Mouse (Mus musculus) left cerebral cortex, adult 18-20 months (tissue): ENCODE data around the gene Inhba. TPM values are rescaled to one million over a fixed set of nuclear protein-coding genes. Genes with fewer than 3 reads are reported as not detected.

ENCODE experiments used
- DNase-seq, 2 experiments: peaks; one replicate each; pipeline ENCODE4 v3.0.0; 2021 to 2022; ENCODE audit warnings: low spot score in 2 of 2, mixed read lengths in 1 of 2
- long read RNA-seq, 2 experiments: library from polyadenylated mRNA; stranded (forward); transcript quantifications; one replicate each; pipeline ENCODE4 v2.0.0; 2021
- total RNA-seq, 2 experiments: library from RNA; stranded (reverse); gene quantifications; 2 replicates each; pipeline ENCODE4 v1.2.3; 2021

The Inhba gene
- 10 to 100 TPM; 15.2 to 28.4 TPM for total RNA-seq
- long read RNA-seq, experiment 1, partial matches to known transcripts = 2 of 7 reads
- long read RNA-seq, experiment 1, other reads (novel, unspliced or antisense) = 5 of 7 reads
- long read RNA-seq, experiment 2, partial matches to known transcripts = 0 of 3 reads
- long read RNA-seq, experiment 2, other reads (novel, unspliced or antisense) = 3 of 3 reads

GRCm38 (mm10) chr13:16011372-16012242 is at the start of gene Inhba:
Inhba (plus strand) TSS chr13:16011851.
- peak; percentile 46 to 66 for DNase-seq

- DNase-seq = no peak
Observed at GRCm38 (mm10) chr13:15976584-15976983, 35.1 kb upstream of the Inhba start.

- DNase-seq = peak; percentile 23 to 30
Observed at GRCm38 (mm10) chr13:15979551-15979950, 32.1 kb upstream of the Inhba start.

- DNase-seq = peak; percentile 45 to 48
Observed at GRCm38 (mm10) chr13:15982041-15982440, 29.6 kb upstream of the Inhba start.

GRCm38 (mm10) chr13:15985761-15986160 is 25.9 kb upstream of the Inhba start:
- DNase-seq = no peak

GRCm38 (mm10) chr13:15986172-15986571 is 25.5 kb upstream of the Inhba start:
- no peak for DNase-seq

- no peak for DNase-seq
Observed at GRCm38 (mm10) chr13:15995314-15995713, 16.3 kb upstream of the Inhba start.

GRCm38 (mm10) chr13:16005517-16005916 is 6.1 kb upstream of the Inhba start:
- peak; percentile 71 to 72 for DNase-seq

GRCm38 (mm10) chr13:16007748-16008147 is 3.9 kb upstream of the Inhba start:
- no peak for DNase-seq

- no peak for DNase-seq
Observed at GRCm38 (mm10) chr13:16008348-16008747, 3.3 kb upstream of the Inhba start.

- DNase-seq = no peak
Observed at GRCm38 (mm10) chr13:16009766-16010465, 1.7 kb upstream of the Inhba start.

- no peak for DNase-seq
Observed at GRCm38 (mm10) chr13:16010586-16010985, 1.1 kb upstream of the Inhba start.

- DNase-seq = peak; percentile 66 to 78
Observed at GRCm38 (mm10) chr13:16012243-16012887, 714 bp downstream of the Inhba start.

GRCm38 (mm10) chr13:16014166-16014565 is 2.5 kb downstream of the Inhba start:
- DNase-seq = no peak

- DNase-seq = no peak
Observed at GRCm38 (mm10) chr13:16016506-16016905, 4.9 kb downstream of the Inhba start.

GRCm38 (mm10) chr13:16017338-16017737 is 5.7 kb downstream of the Inhba start:
- DNase-seq = no peak

GRCm38 (mm10) chr13:16017777-16018176 is 6.1 kb downstream of the Inhba start:
- no peak for DNase-seq

GRCm38 (mm10) chr13:16018807-16019510 is 7.3 kb downstream of the Inhba start:
- DNase-seq = no peak

- peak; percentile 61 to 76 for DNase-seq
Observed at GRCm38 (mm10) chr13:16020659-16021058, 9.0 kb downstream of the Inhba start.

- DNase-seq = peak in 1 of 2 experiments; percentile 61
Observed at GRCm38 (mm10) chr13:16021181-16021580, 9.5 kb downstream of the Inhba start.

- DNase-seq = no peak
Observed at GRCm38 (mm10) chr13:16021849-16022248, 10.2 kb downstream of the Inhba start.
